Mouse (Mus musculus) lung, adult 2 months (tissue): ENCODE data around the gene Lrp4.

Experiments
- CTCF ChIP-seq: fragments of 200-500 bp; IDR thresholded peaks from 2 replicates; pipeline ENCODE4 v1.5.1; 2011; ENCODE audit warnings: mild to moderate bottlenecking, low read length, control low read depth; ENCODE audit not compliant: insufficient read depth
- POLR2A ChIP-seq: fragments of 200-500 bp; IDR thresholded peaks from 2 replicates; pipeline ENCODE4 v1.6.1; 2011; ENCODE audit warnings: low read depth, mild to moderate bottlenecking, control low read depth, low read length, borderline replicate concordance; ENCODE audit errors: extremely low read depth

DNA sequence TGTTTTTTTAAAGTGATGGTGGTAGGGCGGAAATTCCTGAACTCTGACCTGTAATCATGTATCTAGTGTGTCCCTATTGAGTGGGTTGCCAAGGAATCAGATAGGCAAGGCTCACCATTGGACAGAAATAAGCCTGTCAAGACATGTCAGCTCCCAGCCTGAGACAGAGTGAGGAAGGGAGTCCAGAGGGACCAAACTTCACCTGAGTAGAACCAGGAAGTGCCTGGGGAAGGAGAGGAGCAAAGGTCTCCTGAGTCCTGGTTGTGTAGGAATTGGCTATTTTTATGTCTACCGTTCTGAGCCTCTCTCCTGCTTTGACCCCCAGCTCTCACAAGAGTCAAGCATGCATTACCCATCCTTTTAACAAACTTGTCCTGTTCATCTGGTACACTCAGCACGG lies 8.6 kb downstream of the Lrp4 start:
- no peak for TF ChIP-seq CTCF
- no peak for TF ChIP-seq POLR2A
